Mouse (Mus musculus) kidney, adult 2 months (tissue): ENCODE results near the gene Afdn.

Experiments
- CTCF ChIP-seq: fragments of 200-500 bp; conservative IDR thresholded peaks from 2 replicates; pipeline ENCODE4 v1.5.1; 2011; ENCODE audit warnings: low read depth, mild to moderate bottlenecking, control low read depth, low read length, moderate library complexity, mixed read lengths; ENCODE audit not compliant: insufficient read depth, insufficient read length
- POLR2A ChIP-seq: fragments of 200-500 bp; IDR thresholded peaks from one replicate; pipeline ENCODE4 v1.6.1; 2011; ENCODE audit warnings: low read depth, low read length, control low read depth

- TF ChIP-seq CTCF = no peak
- TF ChIP-seq POLR2A = no peak
Measured at GRCm38 (mm10) chr17:13856429-13857090, 96.2 kb downstream of the Afdn start.
